ENCODE assay signal across 29 mouse cellular contexts in genomic region chr16:43193631-43194239, GRCm38 (mm10).
DNase-seq lines count a peak whose midpoint lies in the region; ATAC-seq and TF ChIP-seq lines count a peak whose summit lies in the region.
"Had no signal": no experiment of that assay in that cellular context is flagged by ENCODE, and none has a peak within 500 bp of the region (broad histone marks: within the 10 kb centered on the region; RNA-seq: fewer than 3 reads in every experiment).

No protein-coding gene starts in this region.

- no peak for TF ChIP-seq CTCF in brain, embryonic 14.5 days (IDR thresholded peaks at IDR 0.05; ENCODE audit: borderline replicate concordance, extremely low read depth, insufficient read depth, insufficient read length)

- no peak overlapping the region for H3K4me2 ChIP-seq in hindbrain, embryonic 14.5 days (replicated peaks)
- no peak overlapping the region for H3K4me2 ChIP-seq in midbrain, embryonic 14.5 days (ENCODE audit: low read length)
- H3K4me2 ChIP-seq in forebrain, embryonic 16.5 days (ENCODE audit: low read length): peak overlapping the region; percentile 25
- H3K4me2 ChIP-seq: embryonic facial prominence, embryonic 13.5 days; heart, embryonic 13.5 days; liver, embryonic 12.5 days; neural tube, embryonic 13.5 days; stomach, embryonic 15.5 days had no signal

- H3K36me3 ChIP-seq in hindbrain, embryonic 14.5 days (replicated peaks; ENCODE audit: control insufficient read depth, insufficient read depth): no peaks in the 10 kb centered on the region
- no peaks in the 10 kb centered on the region for H3K36me3 ChIP-seq in hindbrain, embryonic 10.5 days
- no peaks in the 10 kb centered on the region for H3K36me3 ChIP-seq in midbrain, embryonic 14.5 days (ENCODE audit: control insufficient read depth, insufficient read depth, low read length)
- no peaks in the 10 kb centered on the region for H3K36me3 ChIP-seq in midbrain, embryonic 10.5 days
- H3K36me3 ChIP-seq in forebrain, embryonic 16.5 days (ENCODE audit: control insufficient read depth, insufficient read depth): no peaks in the 10 kb centered on the region
- H3K36me3 ChIP-seq in embryonic facial prominence, embryonic 10.5 days (replicated peaks): no peaks in the 10 kb centered on the region
- H3K36me3 ChIP-seq: embryonic facial prominence, embryonic 13.5 days; heart, embryonic 13.5 days; liver, embryonic 12.5 days; neural tube, embryonic 13.5 days; stomach, embryonic 15.5 days had no signal

- H3K4me3 ChIP-seq in hindbrain, embryonic 14.5 days (replicated peaks; ENCODE audit: low read length): no peak overlapping the region
- H3K4me3 ChIP-seq in hindbrain, embryonic 10.5 days: no peak overlapping the region
- no peak overlapping the region for H3K4me3 ChIP-seq in midbrain, embryonic 14.5 days (replicated peaks; ENCODE audit: low read depth, low read length)
- no peak overlapping the region for H3K4me3 ChIP-seq in midbrain, embryonic 10.5 days
- no peak overlapping the region for H3K4me3 ChIP-seq in forebrain, embryonic 16.5 days (replicated peaks; ENCODE audit: low read length)
- no peak overlapping the region for H3K4me3 ChIP-seq in embryonic facial prominence, embryonic 10.5 days
- H3K4me3 ChIP-seq: embryonic facial prominence, embryonic 13.5 days; heart, adult 2 months; heart, embryonic 13.5 days; liver, embryonic 12.5 days; neural tube, embryonic 13.5 days; stomach, embryonic 15.5 days had no signal

- H3K9me3 ChIP-seq in hindbrain, embryonic 14.5 days (ENCODE audit: control insufficient read depth, low read length): no peaks in the 10 kb centered on the region
- H3K9me3 ChIP-seq in hindbrain, embryonic 10.5 days: no peaks in the 10 kb centered on the region
- no peaks in the 10 kb centered on the region for H3K9me3 ChIP-seq in midbrain, embryonic 14.5 days (ENCODE audit: control insufficient read depth, low read length)
- H3K9me3 ChIP-seq in midbrain, embryonic 10.5 days (replicated peaks): no peaks in the 10 kb centered on the region
- no peaks in the 10 kb centered on the region for H3K9me3 ChIP-seq in forebrain, embryonic 16.5 days (ENCODE audit: control insufficient read depth, low read length)
- H3K9me3 ChIP-seq in embryonic facial prominence, embryonic 10.5 days: no peaks in the 10 kb centered on the region
- H3K9me3 ChIP-seq: embryonic facial prominence, embryonic 13.5 days; heart, embryonic 13.5 days; liver, embryonic 12.5 days; neural tube, embryonic 13.5 days; stomach, embryonic 15.5 days had no signal

- ATAC-seq in hindbrain, embryonic 14.5 days (ENCODE audit: low FRiP score): no peak
- ATAC-seq in midbrain, embryonic 14.5 days (ENCODE audit: low FRiP score, low TSS enrichment): no peak
- peak; percentile 89 for ATAC-seq in forebrain, embryonic 16.5 days
- no peak for ATAC-seq in granulocyte monocyte progenitor cell, adult 5-6 weeks (replicated peaks; ENCODE audit: poor library complexity, severe bottlenecking)
- ATAC-seq: activated CD4-positive, CD25-positive, alpha-beta regulatory T cell, adult 4 months; intestine, embryonic 16.5 days; liver, embryonic 12.5 days; liver, postnatal 0 days had no signal

- H3K27me3 ChIP-seq in hindbrain, embryonic 14.5 days (ENCODE audit: control insufficient read depth, insufficient read depth, low read length): no peaks in the 10 kb centered on the region
- no peaks in the 10 kb centered on the region for H3K27me3 ChIP-seq in hindbrain, embryonic 10.5 days (ENCODE audit: insufficient read depth, poor library complexity, severe bottlenecking)
- H3K27me3 ChIP-seq in midbrain, embryonic 14.5 days (ENCODE audit: control insufficient read depth, insufficient read depth, low read length): no peaks in the 10 kb centered on the region
- no peaks in the 10 kb centered on the region for H3K27me3 ChIP-seq in midbrain, embryonic 10.5 days (ENCODE audit: low read depth, poor library complexity, severe bottlenecking)
- no peaks in the 10 kb centered on the region for H3K27me3 ChIP-seq in forebrain, embryonic 16.5 days (replicated peaks; ENCODE audit: control insufficient read depth, insufficient read depth, low read length)
- no peaks in the 10 kb centered on the region for H3K27me3 ChIP-seq in embryonic facial prominence, embryonic 10.5 days (replicated peaks; ENCODE audit: low read depth, poor library complexity, severe bottlenecking)
- H3K27me3 ChIP-seq: embryonic facial prominence, embryonic 13.5 days; heart, embryonic 13.5 days; liver, embryonic 12.5 days; neural tube, embryonic 13.5 days; stomach, embryonic 15.5 days had no signal

- H3K27ac ChIP-seq in hindbrain, embryonic 14.5 days: 0 out of 2 replicates have a peak overlapping the region, but pooled peaks have one; percentile 11
- H3K27ac ChIP-seq in hindbrain, embryonic 10.5 days: no peak overlapping the region
- no peak overlapping the region for H3K27ac ChIP-seq in midbrain, embryonic 14.5 days (replicated peaks; ENCODE audit: low read depth, low read length)
- H3K27ac ChIP-seq in midbrain, embryonic 10.5 days (replicated peaks): no peak overlapping the region
- peak overlapping the region; percentile 68 for H3K27ac ChIP-seq in forebrain, embryonic 16.5 days (ENCODE audit: low read length)
- no peak overlapping the region for H3K27ac ChIP-seq in embryonic facial prominence, embryonic 10.5 days (replicated peaks)
- H3K27ac ChIP-seq: embryonic facial prominence, embryonic 13.5 days; heart, adult 2 months; heart, embryonic 13.5 days; liver, embryonic 12.5 days; neural tube, embryonic 13.5 days; stomach, embryonic 15.5 days had no signal

- WGBS in hindbrain, embryonic 14.5 days: 67% methylated on average over 6 of the region's 6 CpGs
- 72% methylated on average over 6 of the region's 6 CpGs for WGBS in hindbrain, embryonic 10.5 days
- 36% methylated on average over 6 of the region's 6 CpGs for WGBS in midbrain, embryonic 14.5 days
- WGBS in midbrain, embryonic 10.5 days: 82% methylated on average over 6 of the region's 6 CpGs
- WGBS in forebrain, embryonic 16.5 days: 31% methylated on average over 6 of the region's 6 CpGs
- 87% methylated on average over 6 of the region's 6 CpGs for WGBS in embryonic facial prominence, embryonic 10.5 days

- no peak for DNase-seq in hindbrain, embryonic 14.5 days (ENCODE audit: low spot score)
- no peak for DNase-seq in hindbrain, embryonic 10.5 days (ENCODE audit: low spot score)
- peak; percentile 22 for DNase-seq in midbrain, embryonic 14.5 days
- no peak for DNase-seq in midbrain, embryonic 10.5 days (ENCODE audit: low spot score)
- peak; percentile 59 for DNase-seq in brain, embryonic 14.5 days (ENCODE audit: low read depth)
- no peak for DNase-seq in embryonic facial prominence, embryonic 10.5 days (ENCODE audit: low spot score)
- DNase-seq: adrenal gland, adult 2 months; adrenal gland, postnatal 36 days; B cell, adult 2 months; cerebellum, adult 9-11 months; embryo, embryonic 11 days; gastrocnemius, postnatal 36 days; heart, adult 2 months; heart, postnatal 10 days; kidney, adult 9 months; kidney, postnatal 14 days; left cerebral cortex, postnatal 4 days; liver, postnatal 0 days; lung, postnatal 36 days; right cerebral cortex, postnatal 14 days had no signal

- no peaks in the 10 kb centered on the region for H3K4me1 ChIP-seq in hindbrain, embryonic 14.5 days (replicated peaks; ENCODE audit: control insufficient read depth, insufficient read depth, low read length)
- peaks cover 6% of the 10 kb centered on the region; the same call in 1 of the 2 replicates for H3K4me1 ChIP-seq in hindbrain, embryonic 10.5 days (replicated peaks)
- 0 out of 2 replicates have a peak, but pooled peaks cover 3% of the 10 kb centered on the region for H3K4me1 ChIP-seq in midbrain, embryonic 14.5 days (ENCODE audit: control insufficient read depth, insufficient read depth, low read length)
- H3K4me1 ChIP-seq in midbrain, embryonic 10.5 days: peaks cover 14% of the 10 kb centered on the region
- peaks cover 12% of the 10 kb centered on the region for H3K4me1 ChIP-seq in forebrain, embryonic 16.5 days (replicated peaks; ENCODE audit: control insufficient read depth, insufficient read depth, low read length)
- no peaks in the 10 kb centered on the region for H3K4me1 ChIP-seq in embryonic facial prominence, embryonic 10.5 days
- H3K4me1 ChIP-seq: embryonic facial prominence, embryonic 13.5 days; liver, embryonic 12.5 days; stomach, embryonic 15.5 days had no signal

- no peak overlapping the region for H3K9ac ChIP-seq in hindbrain, embryonic 14.5 days
- H3K9ac ChIP-seq in midbrain, embryonic 14.5 days (replicated peaks; ENCODE audit: low read length): no peak overlapping the region; the same call in 1 of the 2 replicates
- no peak overlapping the region for H3K9ac ChIP-seq in forebrain, embryonic 16.5 days (replicated peaks; ENCODE audit: low read depth, low read length)
- H3K9ac ChIP-seq: embryonic facial prominence, embryonic 13.5 days; heart, embryonic 13.5 days; liver, embryonic 12.5 days; liver, postnatal 0 days; neural tube, embryonic 13.5 days; stomach, embryonic 15.5 days had no signal

- no peak for TF ChIP-seq POLR2A in brain, embryonic 14.5 days (IDR thresholded peaks at IDR 0.05; ENCODE audit: borderline replicate concordance, extremely low read depth, insufficient read depth, insufficient read length, poor library complexity, severe bottlenecking)

Comparison
In these comparisons a context has a peak if more than half of its experiments do, and no peak if none do; other contexts are left out.
1. DNase-seq: peak in midbrain, embryonic 14.5 days (single experiment) and brain, embryonic 14.5 days (single experiment); none in hindbrain, embryonic 14.5 days (single experiment), hindbrain, embryonic 10.5 days (single experiment), midbrain, embryonic 10.5 days (single experiment) and embryonic facial prominence, embryonic 10.5 days (single experiment).
2. H3K27ac ChIP-seq: peak in hindbrain, embryonic 14.5 days (single experiment) and forebrain, embryonic 16.5 days (single experiment); none in hindbrain, embryonic 10.5 days (single experiment), midbrain, embryonic 14.5 days (single experiment), midbrain, embryonic 10.5 days (single experiment) and embryonic facial prominence, embryonic 10.5 days (single experiment).